Mouse (Mus musculus) intestine, embryonic 14.5 days (tissue): ENCODE results near the gene Gm12248. TPM values are rescaled to one million over a fixed set of nuclear protein-coding genes. Genes with fewer than 3 reads are reported as not detected.

Experiments used
- ATAC-seq: fragments of 200-750 bp; cut with Nextera tagmentation; replicated peaks from 2 replicates; pipeline ENCODE4 v1.8.0; 2017; ENCODE audit warnings: low read depth, moderate number of reproducible peaks, moderate TSS enrichment, moderate library complexity; ENCODE audit not compliant: low FRiP score, low TSS enrichment
- DNase-seq: peaks from one replicate; pipeline ENCODE4 v3.0.0-alpha.2; 2018; ENCODE audit warnings: low spot score
- H3K27ac ChIP-seq: fragments of 300-500 bp; sonication (generic); 2 replicates; pipeline ENCODE4 v1.5.1; 2014; ENCODE audit warnings: low read depth, mild to moderate bottlenecking, control low read depth
- H3K27me3 ChIP-seq: fragments of 300-500 bp; sonication (generic); replicated peaks from 2 replicates; pipeline ENCODE4 v1.6.1; 2014; ENCODE audit warnings: low read length, control low read depth; ENCODE audit not compliant: control insufficient read depth, insufficient read depth
- H3K36me3 ChIP-seq: fragments of 300-500 bp; sonication (generic); 2 replicates; pipeline ENCODE4 v1.6.1; 2014; ENCODE audit warnings: low read length, control low read depth; ENCODE audit not compliant: control insufficient read depth, insufficient read depth
- H3K4me1 ChIP-seq: fragments of 300-500 bp; sonication (generic); replicated peaks from 2 replicates; pipeline ENCODE4 v1.6.1; 2014; ENCODE audit warnings: low read length, control low read depth, mixed read lengths; ENCODE audit not compliant: control insufficient read depth, insufficient read depth
- H3K4me2 ChIP-seq: fragments of 300-500 bp; sonication (generic); 2 replicates; pipeline ENCODE4 v1.6.1; 2014; ENCODE audit warnings: low read length
- H3K4me3 ChIP-seq: fragments of 300-500 bp; sonication (generic); 2 replicates; pipeline ENCODE4 v1.5.1; 2014; ENCODE audit warnings: low read depth, low read length, control low read depth, mixed read lengths
- H3K9ac ChIP-seq: fragments of 300-500 bp; sonication (generic); 2 replicates; pipeline ENCODE4 v1.6.1; 2014; ENCODE audit warnings: mild to moderate bottlenecking, low read length
- H3K9me3 ChIP-seq: fragments of 300-500 bp; sonication (generic); 2 replicates; pipeline ENCODE4 v1.6.1; 2016; ENCODE audit warnings: low read length, control low read depth; ENCODE audit not compliant: control insufficient read depth
- WGBS: fragments of 180-500 bp; shearing (Covaris S2); extraction: QIAGEN DNeasy Blood & Tissue Kit; methylation state at CpG from one replicate; pipeline ENCODE4 v1.1.7; 2014; 5-methylcytosine and 5-hydroxymethylcytosine counted together
- polyA plus RNA-seq: library from polyadenylated mRNA; unstranded; fragments of >200 nt; fragmentation: Nextera tagmentation; extraction: Ambion mirVana; gene quantifications from 2 replicates; pipeline ENCODE4 v1.2.1, GENCODE M21; 2014

Gene Gm12248
- polyA plus RNA-seq, 1 experiment from 2014 or later, result not detected

DNA sequence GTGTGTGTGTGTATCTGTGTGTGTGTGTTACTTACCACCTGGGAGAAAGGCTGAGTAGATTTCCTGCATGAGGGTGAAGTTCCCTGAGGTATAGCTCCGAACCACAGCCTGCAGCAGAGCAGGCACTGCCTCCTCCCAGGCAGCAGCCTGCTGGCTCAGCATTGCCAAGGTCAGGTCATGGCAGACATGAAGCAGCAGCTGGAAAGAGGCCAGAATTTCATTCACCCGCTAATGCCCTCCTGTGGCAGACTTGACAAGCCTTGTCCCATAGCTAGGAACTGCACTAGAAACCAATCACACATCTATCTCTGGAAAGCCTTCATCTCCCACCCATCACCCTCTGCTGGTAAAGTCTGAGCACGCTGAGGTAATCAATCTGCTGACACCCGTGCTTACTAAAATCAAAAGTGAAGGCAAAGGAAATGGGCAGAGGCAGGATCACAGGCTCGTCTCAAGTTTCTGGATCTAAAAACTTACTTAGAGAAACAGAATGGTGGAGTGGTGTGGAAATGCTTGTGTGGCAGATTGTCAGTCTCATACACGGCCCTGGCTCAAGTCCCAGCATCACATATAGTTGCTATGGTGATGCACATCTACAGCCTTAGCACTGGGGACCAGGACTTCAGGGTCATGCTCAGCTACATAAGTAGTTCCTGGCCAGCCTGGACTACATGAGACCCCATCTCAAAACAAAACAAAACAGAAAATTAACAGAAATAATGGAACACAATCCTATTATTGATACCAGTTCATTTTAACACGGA, 33.6 kb upstream of the Gm12248 start:
- ATAC-seq (no peak), DNase-seq (no peak)
- Histone ChIP-seq H3K27me3 (no peaks in the 10 kb centered on the region), H3K4me2 (no peak overlapping the region), H3K4me3 (no peak overlapping the region), H3K27ac (no peak overlapping the region), H3K9me3 (no peaks in the 10 kb centered on the region), H3K4me1 (no peaks in the 10 kb centered on the region), H3K9ac (no peak overlapping the region), H3K36me3 (peaks cover 93% of the 10 kb centered on the region)
- 69% methylated on average over 7 of the region's 7 CpGs for WGBS

GRCm38 (mm10) chr11:58125021-58125420, 32.1 kb upstream of the Gm12248 start:
- no peak for ATAC-seq
- no peak for DNase-seq
- Histone ChIP-seq H3K4me2 (no peak overlapping the region), H3K9me3 (no peaks in the 10 kb centered on the region), H3K27ac (no peak overlapping the region), H3K9ac (no peak overlapping the region), H3K4me3 (no peak overlapping the region), H3K4me1 (no peaks in the 10 kb centered on the region), H3K36me3 (peaks cover 98% of the 10 kb centered on the region), H3K27me3 (no peaks in the 10 kb centered on the region)
- 72% methylated on average over 11 of the region's 11 CpGs for WGBS

GRCm38 (mm10) chr11:58123711-58124110, 30.8 kb upstream of the Gm12248 start:
- Histone ChIP-seq H3K9me3 (no peaks in the 10 kb centered on the region), H3K4me3 (no peak overlapping the region), H3K27ac (no peak overlapping the region), H3K9ac (no peak overlapping the region), H3K4me2 (no peak overlapping the region), H3K27me3 (no peaks in the 10 kb centered on the region), H3K4me1 (no peaks in the 10 kb centered on the region), H3K36me3 (peaks cover 94% of the 10 kb centered on the region)
- WGBS, result 93% methylated on average over 2 of the region's 2 CpGs
- ATAC-seq (no peak), DNase-seq (no peak)

- WGBS, result 85% methylated on average over 9 of the region's 9 CpGs
- ATAC-seq, result no peak
Observed at GRCm38 (mm10) chr11:58121351-58121750, 28.4 kb upstream of the Gm12248 start.

DNA sequence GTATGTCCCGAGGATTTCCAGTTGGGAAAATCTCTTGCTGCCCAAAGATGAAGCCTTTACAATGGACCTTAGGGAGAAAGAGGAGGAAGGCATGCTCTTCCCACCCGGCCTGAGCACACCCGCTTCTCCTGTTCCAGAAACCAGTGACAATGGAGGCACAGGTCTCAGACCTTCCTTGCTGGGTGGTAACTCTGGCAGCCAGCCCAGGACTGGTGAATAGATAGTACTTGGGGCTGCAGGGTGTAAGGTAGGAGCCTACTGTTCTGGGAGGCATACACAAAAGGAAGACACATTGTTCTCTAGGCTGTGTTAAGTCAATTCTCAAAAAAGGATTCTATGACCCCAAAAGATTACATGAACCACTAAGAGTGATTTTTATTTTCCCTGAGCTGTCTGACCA, 27.7 kb upstream of the Gm12248 start:
- ATAC-seq, result no peak
- no peak for DNase-seq
- WGBS, result 80% methylated on average over 3 of the region's 3 CpGs

More at GRCm38 (mm10) chr11:58121351-58121750, 28.4 kb upstream of the Gm12248 start:
- Histone ChIP-seq H3K27ac (no peak overlapping the region), H3K9me3 (no peaks in the 10 kb centered on the region), H3K4me3 (no peak overlapping the region), H3K4me2 (no peak overlapping the region), H3K27me3 (no peaks in the 10 kb centered on the region), H3K9ac (no peak overlapping the region), H3K36me3 (peaks cover 95% of the 10 kb centered on the region), H3K4me1 (no peaks in the 10 kb centered on the region)
- no peak for DNase-seq

DNA sequence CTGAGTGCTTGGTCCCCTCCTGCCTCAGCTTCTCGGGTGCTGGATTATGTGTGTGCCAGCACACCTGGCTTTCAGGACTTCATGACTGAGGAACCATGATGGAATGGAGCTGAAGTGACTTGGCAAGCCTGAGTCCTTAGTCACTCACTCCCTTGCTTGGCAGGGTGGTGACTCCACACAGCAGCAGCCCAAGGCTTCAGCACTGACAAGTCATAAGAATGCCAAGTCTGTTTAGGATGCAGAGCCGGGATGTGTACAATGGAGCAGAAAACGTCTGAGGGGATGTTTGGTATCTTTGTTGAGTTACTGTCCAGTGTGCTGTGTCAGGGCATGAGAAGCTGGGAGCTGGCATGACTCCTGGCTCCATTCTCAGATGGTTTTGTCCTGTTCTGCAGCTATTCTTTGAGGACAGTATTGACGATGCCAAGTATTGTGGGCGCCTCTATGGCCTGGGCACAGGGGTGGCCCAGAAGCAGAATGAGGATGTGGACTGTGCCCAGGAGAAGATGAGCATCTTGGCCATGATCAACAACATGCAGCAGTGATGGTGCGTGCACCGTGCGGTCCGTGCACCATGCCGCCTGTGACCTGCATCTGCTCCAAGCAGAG, 24.2 kb upstream of the Gm12248 start:
- Histone ChIP-seq H3K4me2 (no peak overlapping the region), H3K9me3 (no peaks in the 10 kb centered on the region), H3K4me1 (no peaks in the 10 kb centered on the region), H3K27ac (no peak overlapping the region), H3K36me3 (peaks cover 95% of the 10 kb centered on the region), H3K4me3 (no peak overlapping the region), H3K27me3 (no peaks in the 10 kb centered on the region), H3K9ac (no peak overlapping the region)
- ATAC-seq, result no peak
- no peak for DNase-seq
- WGBS, result 90% methylated on average over 10 of the region's 10 CpGs

More for the DNA sequence above, 27.7 kb upstream of the Gm12248 start:
- Histone ChIP-seq H3K4me3 (no peak overlapping the region), H3K9ac (no peak overlapping the region), H3K27ac (no peak overlapping the region), H3K36me3 (peaks cover 95% of the 10 kb centered on the region), H3K27me3 (no peaks in the 10 kb centered on the region), H3K4me1 (no peaks in the 10 kb centered on the region), H3K9me3 (no peaks in the 10 kb centered on the region), H3K4me2 (no peak overlapping the region)

GRCm38 (mm10) chr11:58116560-58116959, 23.6 kb upstream of the Gm12248 start:
- 83% methylated on average over 1 of the region's 1 CpGs for WGBS
- H3K4me3 ChIP-seq, result no peak overlapping the region
- H3K36me3 ChIP-seq, result peaks cover 95% of the 10 kb centered on the region
- no peaks in the 10 kb centered on the region for H3K27me3 ChIP-seq
- DNase-seq (no peak), ATAC-seq (no peak)
- no peak overlapping the region for H3K27ac ChIP-seq
- no peak overlapping the region for H3K4me2 ChIP-seq
- H3K4me1 ChIP-seq, result no peaks in the 10 kb centered on the region
- H3K9me3 ChIP-seq, result no peaks in the 10 kb centered on the region
- no peak overlapping the region for H3K9ac ChIP-seq

DNA sequence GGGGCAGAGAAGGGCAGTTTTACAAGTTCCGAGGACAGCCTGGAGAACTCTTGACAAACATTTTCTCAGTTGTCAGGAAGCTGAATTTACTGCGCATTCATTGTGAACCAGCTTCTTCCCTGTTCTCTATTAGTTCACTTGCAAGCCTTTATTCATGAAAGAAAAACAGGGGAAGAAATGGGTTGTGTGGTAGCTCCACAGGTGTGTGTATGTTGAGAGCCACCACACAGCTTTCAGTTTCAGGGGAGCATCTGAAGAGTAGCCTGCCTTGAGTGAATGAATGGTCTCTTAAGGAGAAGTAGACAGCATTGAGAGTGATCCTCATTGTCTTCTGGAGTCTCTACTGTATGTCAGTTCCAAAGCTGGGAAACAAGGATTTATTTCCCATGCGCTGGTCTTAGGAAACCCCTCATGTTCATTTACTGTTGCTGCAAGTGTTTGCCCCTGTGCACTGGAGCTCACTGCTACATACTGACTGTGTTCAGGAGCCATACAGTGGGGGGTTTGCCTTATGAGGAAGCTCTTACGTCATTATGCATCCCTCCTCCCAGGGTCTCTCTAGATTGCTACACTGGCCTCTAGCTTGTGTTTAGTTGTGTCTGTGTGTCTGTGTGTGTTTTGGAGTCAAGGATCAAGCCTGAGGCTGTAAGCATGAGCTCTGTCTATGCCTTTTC, 14.9 kb upstream of the Gm12248 start:
- peaks cover 29% of the 10 kb centered on the region for H3K36me3 ChIP-seq
- no peak overlapping the region for H3K4me3 ChIP-seq
- H3K27me3 ChIP-seq, result no peaks in the 10 kb centered on the region
- DNase-seq (no peak), ATAC-seq (no peak)
- no peak overlapping the region for H3K27ac ChIP-seq
- H3K4me1 ChIP-seq, result peaks cover 19% of the 10 kb centered on the region
- H3K9ac ChIP-seq, result no peak overlapping the region
- no peak overlapping the region for H3K4me2 ChIP-seq
- 83% methylated on average over 4 of the region's 4 CpGs for WGBS
- H3K9me3 ChIP-seq, result peaks cover 4% of the 10 kb centered on the region; the same call in 1 of the 2 replicates
